Mouse (Mus musculus) olfactory bulb, adult 2 months (tissue): ENCODE results near the gene Tmtc4.

Experiments
- CTCF ChIP-seq: fragments of 200-500 bp; IDR thresholded peaks from 2 replicates; pipeline ENCODE4 v1.5.1; 2012; ENCODE audit warnings: low read depth, mild to moderate bottlenecking, low read length, moderate library complexity; ENCODE audit not compliant: insufficient read depth
- POLR2A ChIP-seq: fragments of 200-500 bp; IDR thresholded peaks from 2 replicates; pipeline ENCODE4 v1.6.1; 2012; ENCODE audit warnings: mild to moderate bottlenecking, low read depth, low read length, moderate library complexity; ENCODE audit not compliant: insufficient read depth

DNA sequence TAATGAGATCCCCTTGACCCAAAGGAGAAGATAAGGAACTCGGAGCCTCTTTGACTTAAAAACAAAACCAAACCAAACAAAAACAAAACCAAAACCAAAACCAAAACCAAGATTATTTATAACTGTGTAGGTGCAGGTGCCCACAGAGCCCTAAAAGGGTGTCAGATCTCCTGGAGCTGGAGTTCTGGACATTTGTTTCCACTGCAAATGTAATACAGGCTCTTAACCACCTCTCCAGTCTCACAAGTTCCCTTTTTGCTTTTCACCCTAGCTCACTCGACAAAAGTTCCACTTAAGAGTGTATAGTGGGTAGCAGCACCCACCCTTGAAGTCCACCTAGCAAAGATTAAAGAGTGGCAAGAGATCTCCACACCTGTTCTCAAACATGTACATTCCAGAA is 2.6 kb upstream of the Tmtc4 start:
- TF ChIP-seq POLR2A (no peak), CTCF (no peak)
